Mouse (Mus musculus): ENCODE data around the gene Flt3l. TPM values are rescaled to one million over a fixed set of nuclear protein-coding genes. Genes with fewer than 3 reads are reported as not detected.
A peak's percentile ranks its signal among the peaks of the same experiment; 100 is the strongest.

Flt3l gene
- total RNA-seq, 2 experiments from 2014 or later = 2.4 to 5.1 TPM

Small RNA genes lying within 50 kb of the gene (microRNA-seq; reads per million reads assigned to microRNA genes)
- 85.5 reads per million, percentile 48 among the genes with 10 or more reads in this experiment for gene Mir150
- gene Mir5121 = 11.4 reads per million, percentile 29 among the genes with 10 or more reads in this experiment
- not detected for gene Mir7055

Other genes starting within 250 kb of the Flt3l start
- 10 to 100 TPM; 63.8 to 67.6 TPM for gene Med25, start 243.7 kb downstream of the Flt3l start, total RNA-seq (2021)
- gene Fuz, start 240.4 kb downstream of the Flt3l start, total RNA-seq (2021) = 10 to 100 TPM; 16.1 to 18.4 TPM
- gene Ap2a1, start 206.9 kb downstream of the Flt3l start, total RNA-seq (2021) = 10 to 100 TPM; 84.8 to 88.9 TPM
- gene Tsks, start 193.2 kb downstream of the Flt3l start, total RNA-seq (2021) = not detected
- gene Cpt1c, start 161.6 kb downstream of the Flt3l start, total RNA-seq (2021) = 10 to 100 TPM; 10.3 to 10.8 TPM
- 100 to 1,000 TPM; 318 to 331 TPM for gene Prmt1, start 149.9 kb downstream of the Flt3l start, total RNA-seq (2021)
- 10 to 100 TPM; 46.0 to 50.4 TPM for gene Irf3, start 138.8 kb downstream of the Flt3l start, total RNA-seq (2021)
- gene Bcl2l12, start 137.7 kb downstream of the Flt3l start, total RNA-seq (2021) = 10 to 100 TPM; 21.5 to 22.0 TPM
- gene Scaf1, start 120.1 kb downstream of the Flt3l start, total RNA-seq (2021) = 10 to 100 TPM; 74.1 to 76.0 TPM
- gene Rras, start 118.5 kb downstream of the Flt3l start, total RNA-seq (2021) = 100 to 1,000 TPM; 119 to 123 TPM
- gene Prr12, start 83.6 kb downstream of the Flt3l start, total RNA-seq (2021) = 10 to 100 TPM; 63.9 to 65.2 TPM
- 10 to 100 TPM; 47.3 to 48.3 TPM for gene Nosip, start 74.0 kb downstream of the Flt3l start, total RNA-seq (2021)
- gene Prrg2, start 73.8 kb downstream of the Flt3l start, total RNA-seq (2021) = 10 to 100 TPM; 11.7 to 12.3 TPM
- gene Rcn3, start 44.2 kb downstream of the Flt3l start, total RNA-seq (2021) = 100 to 1,000 TPM; 172 to 192 TPM
- 10 to 100 TPM; 84.6 to 87.3 TPM for gene Fcgrt, start 32.6 kb downstream of the Flt3l start, total RNA-seq (2021)
- gene Rps11, start 12.0 kb downstream of the Flt3l start, total RNA-seq (2021) = 1,000 to 10,000 TPM in 1 of 2 experiments, 100 to 1,000 TPM in 1; 985 to 1,047 TPM
- 1,000 to 10,000 TPM; 1,483 to 1,628 TPM for gene Rpl13a, start 7.7 kb downstream of the Flt3l start, total RNA-seq (2021)
- gene Gm45713, start 201 bp downstream of the Flt3l start, total RNA-seq (2021) = under 1 TPM in 1 of 2 experiments, not detected in 1; 0.34 TPM
- gene Pih1d1, start 17.9 kb upstream of the Flt3l start, total RNA-seq (2021) = 10 to 100 TPM; 52.1 to 59.3 TPM
- gene Aldh16a1, start 18.2 kb upstream of the Flt3l start, total RNA-seq (2021) = 10 to 100 TPM; 34.8 to 51.6 TPM
- gene Slc17a7, start 27.5 kb upstream of the Flt3l start, total RNA-seq (2021) = 1 to 10 TPM; 2.6 to 3.0 TPM
- gene Gfy, start 43.1 kb upstream of the Flt3l start, total RNA-seq (2021) = under 1 TPM; 0.34 to 0.42 TPM
- not detected for gene Pth2, start 44.6 kb upstream of the Flt3l start, total RNA-seq (2021)
- gene Ccdc155, start 68.5 kb upstream of the Flt3l start, total RNA-seq (2021) = 1 to 10 TPM; 3.2 to 4.9 TPM
- gene Dkkl1, start 75.7 kb upstream of the Flt3l start, total RNA-seq (2021) = not detected
- 10 to 100 TPM; 40.0 to 51.4 TPM for gene Tead2, start 79.3 kb upstream of the Flt3l start, total RNA-seq (2021)
- 1 to 10 TPM; 3.7 to 4.8 TPM for gene Cd37, start 102.7 kb upstream of the Flt3l start, total RNA-seq (2021)
- not detected for gene Slc6a16, start 104.7 kb upstream of the Flt3l start, total RNA-seq (2021)
- not detected for gene Slc6a21, start 141.1 kb upstream of the Flt3l start, total RNA-seq (2021)
- gene Trpm4, start 197.3 kb upstream of the Flt3l start, total RNA-seq (2021) = 10 to 100 TPM; 42.7 to 53.4 TPM
- gene Hrc, start 198.9 kb upstream of the Flt3l start, total RNA-seq (2021) = 100 to 1,000 TPM; 523 to 551 TPM
- 1 to 10 TPM; 1.9 to 2.4 TPM for gene Ppfia3, start 230.6 kb upstream of the Flt3l start, total RNA-seq (2021)
- 1 to 10 TPM in 1 of 2 experiments, under 1 TPM in 1; 0.86 to 1.1 TPM for gene Lin7b, start 234.2 kb upstream of the Flt3l start, total RNA-seq (2021)

All from gastrocnemius, postnatal 4 days (tissue).